Mouse (Mus musculus) myocyte (in vitro differentiated cells): Measurements from ENCODE around the gene 1700020A23Rik. TPM values are rescaled to one million over a fixed set of nuclear protein-coding genes. Genes with fewer than 3 reads are reported as not detected.

ENCODE experiments used
- H3K27me3 ChIP-seq: one replicate; pipeline ENCODE4 v1.6.1; 2011; ENCODE audit not compliant: control insufficient read depth, insufficient read depth, insufficient read length
- H3K36me3 ChIP-seq: one replicate; pipeline ENCODE4 v1.6.1; 2011; ENCODE audit not compliant: control insufficient read depth, insufficient read depth
- H3K4me2 ChIP-seq: one replicate; pipeline ENCODE4 v1.6.1; 2011; ENCODE audit warnings: low read depth, control low read depth
- H3K4me3 ChIP-seq: one replicate; pipeline ENCODE4 v1.5.1; 2011; ENCODE audit warnings: mild to moderate bottlenecking, control low read depth, moderate library complexity
- H3K79me2 ChIP-seq: one replicate; pipeline ENCODE4 v1.6.1; 2011; ENCODE audit not compliant: control insufficient read depth, insufficient read depth
- H3ac ChIP-seq: one replicate; pipeline ENCODE4 v1.6.1; 2011; ENCODE audit not compliant: control insufficient read depth, insufficient read length
- CEBPB ChIP-seq: IDR thresholded peaks from 2 replicates; pipeline ENCODE4 v1.6.1; 2011; ENCODE audit warnings: mild to moderate bottlenecking, moderate library complexity; ENCODE audit not compliant: poor library complexity, insufficient read depth, severe bottlenecking
- E2F4 ChIP-seq: IDR thresholded peaks from one replicate; pipeline ENCODE4 v1.6.1; 2011; ENCODE audit warnings: mild to moderate bottlenecking, control low read depth, moderate library complexity; ENCODE audit not compliant: insufficient read depth
- MAX ChIP-seq: IDR thresholded peaks from one replicate; pipeline ENCODE4 v1.6.1; 2011; ENCODE audit warnings: low read depth, mild to moderate bottlenecking, control low read depth
- MYOD1 ChIP-seq, 3 experiments: IDR thresholded peaks; one replicate each; pipeline ENCODE4 v1.6.1; 2011; ENCODE audit warnings: control low read depth in 2 of 3, low read depth in 2 of 3, mild to moderate bottlenecking in 2 of 3, moderate library complexity in 1 of 3; ENCODE audit not compliant: insufficient read length in 2 of 3, control insufficient read depth in 1 of 3
- MYOG ChIP-seq, 3 experiments: IDR thresholded peaks; one replicate each; pipeline ENCODE4 v1.6.1; 2011; ENCODE audit warnings: control low read depth in 2 of 3, low read depth in 2 of 3, mild to moderate bottlenecking in 2 of 3; ENCODE audit not compliant: insufficient read length in 2 of 3, control insufficient read depth in 1 of 3, insufficient read depth in 1 of 3
- POLR2A ChIP-seq: IDR thresholded peaks from one replicate; pipeline ENCODE4 v1.6.1; 2011; ENCODE audit warnings: low read depth, mild to moderate bottlenecking, control low read depth, moderate library complexity; ENCODE audit not compliant: insufficient read length
- POLR2AphosphoS2 ChIP-seq: IDR thresholded peaks from one replicate; pipeline ENCODE4 v1.6.1; 2011; ENCODE audit warnings: low read depth, control low read depth; ENCODE audit not compliant: insufficient read length
- REST ChIP-seq: IDR thresholded peaks from one replicate; pipeline ENCODE4 v1.6.1; 2011; ENCODE audit warnings: mild to moderate bottlenecking, control low read depth, moderate library complexity; ENCODE audit not compliant: insufficient read depth, insufficient read length
- SRF ChIP-seq: IDR thresholded peaks from one replicate; pipeline ENCODE4 v1.6.1; 2011; ENCODE audit warnings: low read depth; ENCODE audit not compliant: control insufficient read depth, insufficient read length
- TCF12 ChIP-seq: IDR thresholded peaks from one replicate; pipeline ENCODE4 v1.6.1; 2011; ENCODE audit warnings: mild to moderate bottlenecking, control low read depth; ENCODE audit not compliant: poor library complexity, insufficient read depth, severe bottlenecking
- TCF3 ChIP-seq: IDR thresholded peaks from one replicate; pipeline ENCODE4 v1.6.1; 2011; ENCODE audit warnings: low read depth, control low read depth; ENCODE audit not compliant: insufficient read length
- USF1 ChIP-seq: IDR thresholded peaks from one replicate; pipeline ENCODE4 v1.6.1; 2011; ENCODE audit warnings: low read depth, mild to moderate bottlenecking, control low read depth, moderate library complexity
- polyA plus RNA-seq: library from polyadenylated mRNA; unstranded; fragments of >200 nt; fragmentation: generic; extraction: Trizol; gene quantifications from one replicate; pipeline ENCODE4 v1.2.1, GENCODE M21; 2012; ENCODE audit warnings: missing spikeins

The 1700020A23Rik gene
- polyA plus RNA-seq, 1 experiment: not detected

- Histone ChIP-seq H3K27me3 (no peaks in the 10 kb centered on the region), H3ac (no peak overlapping the region), H3K4me2 (no peak overlapping the region), H3K36me3 (peaks cover 1% of the 10 kb centered on the region), H3K4me3 (no peak overlapping the region), H3K79me2 (peaks cover 47% of the 10 kb centered on the region)
- no peak for TF ChIP-seq POLR2AphosphoS2
- TF ChIP-seq REST: no peak
- no peak for TF ChIP-seq MYOG (IDR thresholded peaks at IDR 0.05; ENCODE audit: control insufficient read depth in 1 of 3, insufficient read depth in 1 of 3, insufficient read length in 2 of 3, low read depth in 2 of 3)
- no peak for TF ChIP-seq SRF
Observed at GRCm38 (mm10) chr2:130433152-130433551, 28.1 kb downstream of the 1700020A23Rik start.

GRCm38 (mm10) chr2:130436769-130437168 lies 31.7 kb downstream of the 1700020A23Rik start:
- peaks cover 35% of the 10 kb centered on the region for H3K36me3 ChIP-seq
- H3K27me3 ChIP-seq: no peaks in the 10 kb centered on the region
- H3ac ChIP-seq: no peak overlapping the region
- TF ChIP-seq TCF3: no peak
- TF ChIP-seq POLR2AphosphoS2: no peak
- no peak for TF ChIP-seq E2F4
- TF ChIP-seq USF1: no peak
- no peak for TF ChIP-seq SRF
- no peak for TF ChIP-seq REST
- no peak for TF ChIP-seq TCF12
- no peak for TF ChIP-seq MYOD1 (IDR thresholded peaks at IDR 0.05; ENCODE audit: control insufficient read depth in 1 of 3, insufficient read length in 2 of 3, low read depth in 2 of 3)
- TF ChIP-seq POLR2A: no peak
- no peak for TF ChIP-seq CEBPB
- no peak for TF ChIP-seq MYOG (IDR thresholded peaks at IDR 0.05; ENCODE audit: control insufficient read depth in 1 of 3, insufficient read depth in 1 of 3, insufficient read length in 2 of 3, low read depth in 2 of 3)
- no peak for TF ChIP-seq MAX
- no peak overlapping the region for H3K4me2 ChIP-seq
- peaks cover 42% of the 10 kb centered on the region for H3K79me2 ChIP-seq
- H3K4me3 ChIP-seq: no peak overlapping the region

GRCm38 (mm10) chr2:130438861-130439260 lies 33.8 kb downstream of the 1700020A23Rik start:
- no peak for TF ChIP-seq USF1
- no peak for TF ChIP-seq POLR2AphosphoS2
- TF ChIP-seq TCF3: no peak
- peaks cover 25% of the 10 kb centered on the region for H3K79me2 ChIP-seq
- no peak overlapping the region for H3K4me2 ChIP-seq
- no peaks in the 10 kb centered on the region for H3K27me3 ChIP-seq
- H3K36me3 ChIP-seq: peaks cover 48% of the 10 kb centered on the region
- no peak overlapping the region for H3K4me3 ChIP-seq
- H3ac ChIP-seq: no peak overlapping the region

DNA sequence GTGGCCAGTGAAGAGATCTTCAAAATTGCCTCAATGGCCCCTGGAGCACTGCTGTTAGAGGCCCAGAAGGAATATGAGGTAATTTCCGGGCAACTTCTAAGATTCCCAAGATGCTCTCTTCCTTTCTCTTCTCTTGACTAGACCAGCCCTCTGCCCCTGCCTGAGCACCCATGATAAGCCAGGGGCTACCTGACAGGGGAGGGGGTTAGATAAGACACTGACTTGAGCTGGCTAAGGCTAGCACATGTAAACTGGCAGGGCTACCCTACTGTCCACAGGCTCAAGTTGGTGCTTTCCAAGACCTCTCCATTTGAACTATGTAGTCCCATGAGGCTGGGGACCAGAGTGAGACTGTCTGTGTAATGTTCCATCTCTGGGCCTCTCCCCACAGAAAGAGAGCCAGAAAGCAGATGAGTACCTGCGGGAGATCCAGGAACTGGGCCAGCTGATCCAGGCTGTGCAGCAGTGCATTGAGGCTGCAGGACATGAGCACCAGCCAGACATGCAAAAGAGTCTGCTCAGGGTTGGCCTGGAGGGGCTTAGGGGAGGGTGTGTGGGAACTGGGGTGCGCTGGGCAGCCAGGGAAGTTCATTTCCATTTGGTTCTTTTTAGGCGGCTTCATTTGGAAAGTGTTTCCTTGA lies 34.9 kb downstream of the 1700020A23Rik start:
- Histone ChIP-seq H3ac (no peak overlapping the region), H3K4me3 (no peak overlapping the region), H3K79me2 (peaks cover 14% of the 10 kb centered on the region), H3K4me2 (no peak overlapping the region), H3K27me3 (no peaks in the 10 kb centered on the region), H3K36me3 (peaks cover 48% of the 10 kb centered on the region)
- no peak for TF ChIP-seq MYOG (IDR thresholded peaks at IDR 0.05; ENCODE audit: control insufficient read depth in 1 of 3, insufficient read depth in 1 of 3, insufficient read length in 2 of 3, low read depth in 2 of 3)
- TF ChIP-seq TCF3: no peak
- TF ChIP-seq TCF12: no peak

DNA sequence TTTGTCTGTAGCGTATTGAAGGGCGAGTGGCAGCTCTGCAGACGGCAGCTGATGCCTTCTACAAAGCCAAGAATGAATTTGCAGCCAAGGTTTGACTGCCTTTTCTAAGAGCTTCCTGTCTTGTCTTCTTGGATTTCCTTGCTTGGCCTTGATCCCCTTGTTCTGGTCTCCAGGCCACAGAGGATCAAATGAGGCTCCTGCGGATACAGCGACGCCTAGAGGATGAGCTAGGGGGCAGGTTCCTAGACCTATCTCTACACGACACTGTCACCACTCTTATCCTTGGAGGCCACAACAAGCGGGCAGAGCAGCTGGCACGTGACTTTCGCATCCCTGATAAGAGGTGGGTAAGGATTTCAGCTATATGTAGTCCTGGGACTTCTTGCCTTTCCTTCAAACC lies 37.1 kb downstream of the 1700020A23Rik start:
- H3K36me3 ChIP-seq: peaks cover 48% of the 10 kb centered on the region
- TF ChIP-seq USF1 (no peak), TCF12 (no peak), SRF (no peak), POLR2A (no peak), MYOG (IDR thresholded peaks at IDR 0.05; ENCODE audit: control insufficient read depth in 1 of 3, insufficient read depth in 1 of 3, insufficient read length in 2 of 3, low read depth in 2 of 3) (no peak), MYOD1 (IDR thresholded peaks at IDR 0.05; ENCODE audit: control insufficient read depth in 1 of 3, insufficient read length in 2 of 3, low read depth in 2 of 3) (no peak), REST (no peak), POLR2AphosphoS2 (no peak), CEBPB (no peak)
- no peak overlapping the region for H3K4me3 ChIP-seq

More for the DNA sequence above, 37.1 kb downstream of the 1700020A23Rik start:
- H3ac ChIP-seq: no peak overlapping the region
- no peaks in the 10 kb centered on the region for H3K79me2 ChIP-seq
- no peak overlapping the region for H3K4me2 ChIP-seq
- H3K27me3 ChIP-seq: no peaks in the 10 kb centered on the region
